Mouse (Mus musculus) intestine, postnatal 0 days (tissue): ENCODE measurements around the gene Lzts3. TPM values are rescaled to one million over a fixed set of nuclear protein-coding genes. Genes with fewer than 3 reads are reported as not detected.
"Not testable (repeated sequence)": the region's sequence is repeated elsewhere in the genome, so short reads cannot be mapped to it uniquely, and the experiment has no call there.

Experiments used
- ATAC-seq: fragments of 200-750 bp; cut with Nextera tagmentation; 2 replicates; pipeline ENCODE4 v1.8.0; 2017; ENCODE audit warnings: mild to moderate bottlenecking, moderate TSS enrichment, moderate library complexity
- H3K27ac ChIP-seq: fragments of 300-500 bp; sonication (generic); 2 replicates; pipeline ENCODE4 v1.5.1; 2014; ENCODE audit warnings: mild to moderate bottlenecking, low read depth, low read length, moderate library complexity
- H3K27me3 ChIP-seq: fragments of 300-500 bp; sonication (generic); replicated peaks from 2 replicates; pipeline ENCODE4 v1.6.1; 2014; ENCODE audit warnings: low read length, mixed read lengths; ENCODE audit not compliant: control insufficient read depth, insufficient read depth
- H3K36me3 ChIP-seq: fragments of 300-500 bp; sonication (generic); 2 replicates; pipeline ENCODE4 v1.6.1; 2014; ENCODE audit warnings: mild to moderate bottlenecking, moderate library complexity; ENCODE audit not compliant: control insufficient read depth, insufficient read depth
- H3K4me1 ChIP-seq: fragments of 300-500 bp; sonication (generic); replicated peaks from 2 replicates; pipeline ENCODE4 v1.6.1; 2014; ENCODE audit warnings: antibody characterized with exemption, low read length, mixed read lengths; ENCODE audit not compliant: control insufficient read depth, insufficient read depth
- H3K4me2 ChIP-seq: fragments of 300-500 bp; sonication (generic); replicated peaks from 2 replicates; pipeline ENCODE4 v1.6.1; 2014; ENCODE audit warnings: low read depth, mild to moderate bottlenecking, moderate library complexity
- H3K4me3 ChIP-seq: fragments of 300-500 bp; sonication (generic); 2 replicates; pipeline ENCODE4 v1.5.1; 2014; ENCODE audit warnings: low read depth, low read length
- H3K9ac ChIP-seq: fragments of 300-500 bp; sonication (generic); 2 replicates; pipeline ENCODE4 v1.6.1; 2014; ENCODE audit warnings: mild to moderate bottlenecking, low read depth, low read length
- H3K9me3 ChIP-seq: fragments of 300-500 bp; sonication (generic); 2 replicates; pipeline ENCODE4 v1.6.1; 2016; ENCODE audit warnings: mixed run types; ENCODE audit not compliant: control insufficient read depth
- CTCF ChIP-seq: sonication (generic); IDR thresholded peaks from 2 replicates; pipeline ENCODE4 v1.5.1; 2016; ENCODE audit warnings: low read depth, mild to moderate bottlenecking, control low read depth, antibody characterized with exemption, moderate library complexity
- WGBS: fragments of 180-500 bp; shearing (Covaris S2); extraction: QIAGEN DNeasy Blood & Tissue Kit; methylation state at CpG from one replicate; pipeline ENCODE4 v1.1.7; 2014; 5-methylcytosine and 5-hydroxymethylcytosine counted together
- polyA plus RNA-seq: library from polyadenylated mRNA; unstranded; fragments of >200 nt; fragmentation: Nextera tagmentation; extraction: Ambion mirVana; gene quantifications from 2 replicates; pipeline ENCODE4 v1.2.1, GENCODE M21; 2015

Lzts3 gene
- polyA plus RNA-seq, 1 experiment from 2014 or later, result 9.7 TPM

DNA sequence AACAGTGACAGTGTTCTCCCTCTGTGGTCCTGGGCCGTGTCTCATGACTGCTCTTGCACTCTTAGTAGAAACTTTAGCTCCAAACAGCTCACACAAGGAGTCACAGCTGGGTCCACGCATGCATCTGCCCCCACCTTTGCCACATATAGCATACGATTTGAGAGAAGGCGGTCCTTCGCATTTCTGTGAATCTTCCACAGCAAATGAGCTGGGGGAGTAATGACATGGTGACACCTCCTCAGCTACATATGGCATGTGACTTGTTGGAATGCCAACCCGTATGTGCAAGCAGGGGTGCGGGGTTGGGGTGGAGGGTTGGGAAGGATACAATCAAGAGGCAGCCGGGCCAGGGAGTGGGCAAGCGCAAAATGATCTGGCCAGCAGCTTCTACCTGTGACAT is 13.9 kb upstream of the Lzts3 start:
- no peak overlapping the region for H3K4me3 ChIP-seq
- no peak overlapping the region for H3K27ac ChIP-seq
- no peak overlapping the region for H3K4me2 ChIP-seq
- no peaks in the 10 kb centered on the region for H3K27me3 ChIP-seq
- WGBS, result 94% methylated on average over 9 of the region's 9 CpGs
- no peaks in the 10 kb centered on the region for H3K4me1 ChIP-seq
- no peak for ATAC-seq
- TF ChIP-seq CTCF, result no peak
- H3K9me3 ChIP-seq, result no peaks in the 10 kb centered on the region
- no peak overlapping the region for H3K9ac ChIP-seq
- peaks cover 76% of the 10 kb centered on the region for H3K36me3 ChIP-seq

DNA sequence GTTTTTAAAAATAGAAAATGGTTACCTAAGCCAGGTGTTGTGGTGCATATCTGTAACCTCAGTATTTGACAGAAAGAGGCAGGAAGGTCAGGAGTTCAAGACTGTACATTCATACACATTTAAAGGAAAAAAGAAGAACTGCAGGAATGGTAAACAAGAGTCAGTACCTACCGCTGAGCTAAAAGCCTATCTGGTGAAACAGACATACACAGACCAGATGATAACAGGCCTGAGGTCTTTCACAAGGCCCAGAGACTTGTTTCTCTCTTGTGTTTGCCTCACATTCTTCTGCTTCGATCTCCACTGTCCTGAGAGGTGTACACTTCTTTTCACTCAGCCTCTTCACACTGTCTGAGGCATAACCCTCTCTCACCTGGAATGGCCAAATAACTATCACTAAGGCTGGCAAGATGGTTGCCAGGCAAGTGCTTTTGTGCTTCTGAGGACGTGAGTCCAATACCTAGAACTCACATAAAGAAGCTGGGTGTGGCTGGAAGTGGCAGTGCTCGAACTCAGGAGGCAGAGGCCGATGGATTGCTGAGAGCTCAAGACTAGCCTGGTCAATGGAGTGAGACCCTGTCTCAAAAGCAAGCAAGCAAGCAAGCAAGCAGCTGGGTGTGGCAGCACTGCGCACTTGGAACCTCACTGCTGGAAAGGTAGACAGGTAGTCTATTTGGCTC is 13.2 kb upstream of the Lzts3 start:
- ATAC-seq, result no peak
- no peaks in the 10 kb centered on the region for H3K9me3 ChIP-seq
- WGBS, result 90% methylated on average over 6 of the region's 6 CpGs
- H3K36me3 ChIP-seq, result peaks cover 69% of the 10 kb centered on the region
- H3K9ac ChIP-seq, result no peak overlapping the region
- no peaks in the 10 kb centered on the region for H3K27me3 ChIP-seq
- H3K4me2 ChIP-seq, result no peak overlapping the region
- H3K27ac ChIP-seq, result no peak overlapping the region
- no peak for TF ChIP-seq CTCF
- H3K4me3 ChIP-seq, result no peak overlapping the region
- no peaks in the 10 kb centered on the region for H3K4me1 ChIP-seq

DNA sequence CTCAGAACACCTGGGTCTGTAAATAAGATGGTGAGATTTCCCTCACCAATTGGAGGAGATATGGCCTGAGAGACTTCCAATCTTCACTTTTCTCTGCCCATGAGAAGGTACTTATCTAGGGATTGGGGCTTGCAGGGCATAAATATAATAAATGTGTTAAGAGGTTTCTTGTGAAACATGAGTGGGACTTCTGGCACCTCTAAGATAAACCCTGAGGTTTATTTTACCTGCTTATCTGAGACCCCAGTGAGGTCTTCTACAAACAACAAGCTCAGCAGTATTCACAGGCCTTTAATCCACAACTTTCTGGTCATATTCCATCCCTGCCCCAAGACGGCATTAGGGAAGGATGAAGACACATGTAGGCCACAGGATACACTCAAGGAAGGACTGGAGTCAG is 11.2 kb upstream of the Lzts3 start:
- Histone ChIP-seq H3K4me1 (no peaks in the 10 kb centered on the region), H3K9me3 (no peaks in the 10 kb centered on the region), H3K36me3 (peaks cover 51% of the 10 kb centered on the region), H3K27ac (no peak overlapping the region), H3K27me3 (no peaks in the 10 kb centered on the region), H3K9ac (no peak overlapping the region), H3K4me3 (no peak overlapping the region), H3K4me2 (no peak overlapping the region)
- 81% methylated on average over 1 of the region's 1 CpGs for WGBS
- no peak for TF ChIP-seq CTCF
- no peak for ATAC-seq

DNA sequence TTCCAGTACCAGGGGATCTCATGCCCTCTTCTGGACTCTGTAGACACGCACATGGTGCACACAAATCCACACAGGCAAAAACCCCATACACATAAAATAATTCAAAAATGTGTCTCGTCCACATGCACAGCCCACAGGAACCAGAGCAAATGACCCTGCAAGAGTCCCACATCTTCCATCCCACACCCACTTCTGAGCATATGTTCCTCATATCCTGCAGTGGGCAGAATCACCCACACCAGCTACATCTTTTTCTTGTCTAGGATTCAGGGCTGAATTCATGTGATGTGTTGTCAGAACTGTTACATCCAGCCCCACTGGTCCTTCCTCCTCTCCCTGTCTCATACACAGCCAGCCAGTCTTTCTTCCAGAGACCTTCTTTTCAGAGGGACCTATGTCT is 10.7 kb upstream of the Lzts3 start:
- H3K4me1 ChIP-seq, result no peaks in the 10 kb centered on the region
- no peak overlapping the region for H3K9ac ChIP-seq
- 92% methylated on average over 2 of the region's 2 CpGs for WGBS
- H3K4me2 ChIP-seq, result no peak overlapping the region
- no peak overlapping the region for H3K27ac ChIP-seq
- no peaks in the 10 kb centered on the region for H3K9me3 ChIP-seq
- H3K27me3 ChIP-seq, result no peaks in the 10 kb centered on the region
- no peak for TF ChIP-seq CTCF
- H3K36me3 ChIP-seq, result peaks cover 46% of the 10 kb centered on the region
- H3K4me3 ChIP-seq, result no peak overlapping the region
- ATAC-seq, result no peak

DNA sequence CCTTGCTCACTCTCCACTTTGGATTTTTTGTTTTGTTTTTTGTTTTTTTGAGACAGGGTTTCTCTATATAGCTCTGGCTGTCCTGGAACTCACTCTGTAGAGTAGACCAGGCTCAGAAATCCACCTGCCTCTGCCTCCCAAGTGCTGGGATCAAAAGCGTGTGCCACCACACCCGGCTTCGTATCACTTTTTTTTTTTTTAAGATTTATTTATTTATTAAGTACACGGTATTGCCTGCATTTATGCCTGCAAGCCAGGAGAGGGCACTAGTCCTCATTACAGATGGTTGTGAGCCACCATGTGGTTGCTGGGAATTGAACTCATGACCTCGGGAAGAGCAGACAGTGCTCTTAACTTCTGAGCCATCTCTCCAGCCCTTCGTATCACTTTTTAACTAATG is 6.4 kb upstream of the Lzts3 start:
- H3K9me3 ChIP-seq, H3K4me3 ChIP-seq, H3K27ac ChIP-seq, ATAC-seq, H3K4me1 ChIP-seq, H3K9ac ChIP-seq, H3K4me2 ChIP-seq, H3K36me3 ChIP-seq, H3K27me3 ChIP-seq: not testable (repeated sequence)
- WGBS, result 82% methylated on average over 6 of the region's 6 CpGs

DNA sequence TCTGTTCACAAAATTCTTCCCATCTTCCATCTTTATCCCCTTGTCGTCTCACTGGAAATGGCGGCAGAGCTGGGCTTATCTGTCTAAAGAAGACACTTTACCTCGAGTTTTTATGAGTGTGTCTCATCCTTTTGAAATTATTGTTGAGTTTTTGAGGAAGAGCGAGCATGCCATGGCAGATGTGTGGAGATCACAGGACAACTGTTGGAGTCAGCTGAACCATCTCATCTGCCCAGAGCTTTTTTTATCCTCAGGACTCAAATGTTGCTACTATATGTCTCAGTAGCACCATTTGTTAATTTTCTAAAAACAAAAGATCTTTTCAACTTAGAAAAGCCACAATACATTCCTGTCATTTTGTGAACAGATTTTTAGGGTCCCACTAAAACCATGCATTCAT is 2.6 kb upstream of the Lzts3 start:
- H3K9ac ChIP-seq, result no peak overlapping the region
- no peak overlapping the region for H3K27ac ChIP-seq
- no peak for TF ChIP-seq CTCF
- H3K4me1 ChIP-seq, result no peaks in the 10 kb centered on the region; the same call in 1 of the 2 replicates
- WGBS, result 85% methylated on average over 4 of the region's 4 CpGs
- no peaks in the 10 kb centered on the region for H3K27me3 ChIP-seq
- H3K9me3 ChIP-seq, result no peaks in the 10 kb centered on the region
- H3K36me3 ChIP-seq, result no peaks in the 10 kb centered on the region
- no peak for ATAC-seq
- no peak overlapping the region for H3K4me3 ChIP-seq
- no peak overlapping the region for H3K4me2 ChIP-seq
